Mouse (Mus musculus) intestine, embryonic 14.5 days (tissue): Measurements from ENCODE around the gene Tmem198. TPM values are rescaled to one million over a fixed set of nuclear protein-coding genes. Genes with fewer than 3 reads are reported as not detected.

Experiments
- ATAC-seq: fragments of 200-750 bp; cut with Nextera tagmentation; replicated peaks from 2 replicates; pipeline ENCODE4 v1.8.0; 2017; ENCODE audit warnings: low read depth, moderate number of reproducible peaks, moderate TSS enrichment, moderate library complexity; ENCODE audit not compliant: low FRiP score, low TSS enrichment
- DNase-seq: peaks from one replicate; pipeline ENCODE4 v3.0.0-alpha.2; 2018; ENCODE audit warnings: low spot score
- H3K27ac ChIP-seq: fragments of 300-500 bp; sonication (generic); 2 replicates; pipeline ENCODE4 v1.5.1; 2014; ENCODE audit warnings: low read depth, mild to moderate bottlenecking, control low read depth
- H3K27me3 ChIP-seq: fragments of 300-500 bp; sonication (generic); replicated peaks from 2 replicates; pipeline ENCODE4 v1.6.1; 2014; ENCODE audit warnings: low read length, control low read depth; ENCODE audit not compliant: control insufficient read depth, insufficient read depth
- H3K36me3 ChIP-seq: fragments of 300-500 bp; sonication (generic); 2 replicates; pipeline ENCODE4 v1.6.1; 2014; ENCODE audit warnings: low read length, control low read depth; ENCODE audit not compliant: control insufficient read depth, insufficient read depth
- H3K4me1 ChIP-seq: fragments of 300-500 bp; sonication (generic); replicated peaks from 2 replicates; pipeline ENCODE4 v1.6.1; 2014; ENCODE audit warnings: low read length, control low read depth, mixed read lengths; ENCODE audit not compliant: control insufficient read depth, insufficient read depth
- H3K4me2 ChIP-seq: fragments of 300-500 bp; sonication (generic); 2 replicates; pipeline ENCODE4 v1.6.1; 2014; ENCODE audit warnings: low read length
- H3K4me3 ChIP-seq: fragments of 300-500 bp; sonication (generic); 2 replicates; pipeline ENCODE4 v1.5.1; 2014; ENCODE audit warnings: low read depth, low read length, control low read depth, mixed read lengths
- H3K9ac ChIP-seq: fragments of 300-500 bp; sonication (generic); 2 replicates; pipeline ENCODE4 v1.6.1; 2014; ENCODE audit warnings: mild to moderate bottlenecking, low read length
- H3K9me3 ChIP-seq: fragments of 300-500 bp; sonication (generic); 2 replicates; pipeline ENCODE4 v1.6.1; 2016; ENCODE audit warnings: low read length, control low read depth; ENCODE audit not compliant: control insufficient read depth
- WGBS: fragments of 180-500 bp; shearing (Covaris S2); extraction: QIAGEN DNeasy Blood & Tissue Kit; methylation state at CpG from one replicate; pipeline ENCODE4 v1.1.7; 2014; 5-methylcytosine and 5-hydroxymethylcytosine counted together
- polyA plus RNA-seq: library from polyadenylated mRNA; unstranded; fragments of >200 nt; fragmentation: Nextera tagmentation; extraction: Ambion mirVana; gene quantifications from 2 replicates; pipeline ENCODE4 v1.2.1, GENCODE M21; 2014

Gene Tmem198
- polyA plus RNA-seq, 1 experiment from 2014 or later: 1.9 TPM

DNA sequence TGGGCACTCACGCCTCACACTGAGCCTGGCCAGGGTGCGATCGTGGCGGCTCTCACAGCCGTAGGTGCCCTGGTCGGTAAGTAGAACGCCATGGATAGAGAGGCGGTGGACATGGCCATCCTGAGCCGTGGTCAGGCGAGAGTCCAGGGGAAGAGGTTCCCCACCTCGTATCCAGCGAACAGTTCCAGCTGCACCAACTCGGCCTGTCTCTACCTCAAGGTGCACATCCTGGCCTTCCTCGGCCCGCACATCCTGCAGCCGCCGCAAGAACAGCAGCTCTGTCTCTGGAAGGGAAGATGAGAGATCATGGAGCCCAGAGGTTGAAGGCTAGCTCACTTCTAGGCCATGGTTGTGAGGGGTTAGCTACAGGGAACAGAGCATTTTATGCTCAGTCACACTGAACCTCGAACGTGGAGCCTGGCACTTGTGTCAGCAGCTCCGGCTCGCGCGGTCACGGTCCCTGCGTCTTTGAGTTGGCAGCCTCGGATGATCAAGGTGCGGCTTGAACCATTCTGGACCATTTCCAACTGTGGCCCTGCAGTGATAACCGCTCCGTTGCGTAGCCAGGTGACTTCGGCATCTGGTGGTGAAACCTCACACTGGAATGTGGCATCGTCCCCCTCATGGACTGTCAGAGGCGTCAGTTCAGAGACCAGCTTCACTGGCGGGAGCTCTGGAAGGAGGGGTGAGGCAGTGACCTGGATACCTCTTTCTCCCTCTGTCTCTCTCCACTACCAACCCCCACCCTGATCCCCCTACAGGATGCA lies 11.6 kb downstream of the Tmem198 start:
- 88% methylated on average over 34 of the region's 34 CpGs for WGBS
- Histone ChIP-seq H3K27ac (no peak overlapping the region), H3K4me3 (no peak overlapping the region), H3K27me3 (peaks cover 14% of the 10 kb centered on the region), H3K36me3 (peaks cover 44% of the 10 kb centered on the region), H3K4me1 (peaks cover 14% of the 10 kb centered on the region; the same call in 1 of the 2 replicates), H3K9ac (no peak overlapping the region), H3K9me3 (no peaks in the 10 kb centered on the region), H3K4me2 (no peak overlapping the region)
- ATAC-seq (no peak), DNase-seq (no peak)

DNA sequence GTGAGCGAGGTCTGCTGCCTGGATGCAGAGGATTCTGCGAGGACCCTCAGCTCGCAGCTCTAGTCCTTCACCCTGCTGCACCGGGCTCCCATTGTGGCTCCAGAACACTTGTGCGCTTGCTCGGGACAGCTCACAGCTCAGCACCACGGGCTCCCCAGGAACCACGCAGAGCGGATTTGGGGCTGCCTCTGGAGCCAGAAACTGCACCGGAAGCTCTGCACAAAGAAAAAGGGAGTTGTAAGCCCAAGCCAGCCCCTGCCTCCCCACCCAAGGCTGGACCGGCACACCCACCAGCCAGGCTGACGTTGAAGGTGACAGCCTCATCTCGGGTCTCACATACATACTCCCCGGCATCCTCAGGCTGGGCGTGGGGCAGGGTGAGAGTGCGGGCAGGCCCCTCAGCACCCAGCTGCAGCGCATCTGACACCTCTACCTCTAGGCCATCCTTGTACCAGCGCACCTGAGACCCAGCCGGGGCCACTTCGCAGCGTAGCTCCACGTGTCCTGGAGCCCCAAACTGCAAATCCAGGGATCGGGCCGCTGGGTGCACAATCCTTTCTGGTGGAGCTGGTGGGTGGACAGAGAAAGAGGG lies 13.3 kb downstream of the Tmem198 start:
- DNase-seq: no peak
- H3K36me3 ChIP-seq: peaks cover 61% of the 10 kb centered on the region

DNA sequence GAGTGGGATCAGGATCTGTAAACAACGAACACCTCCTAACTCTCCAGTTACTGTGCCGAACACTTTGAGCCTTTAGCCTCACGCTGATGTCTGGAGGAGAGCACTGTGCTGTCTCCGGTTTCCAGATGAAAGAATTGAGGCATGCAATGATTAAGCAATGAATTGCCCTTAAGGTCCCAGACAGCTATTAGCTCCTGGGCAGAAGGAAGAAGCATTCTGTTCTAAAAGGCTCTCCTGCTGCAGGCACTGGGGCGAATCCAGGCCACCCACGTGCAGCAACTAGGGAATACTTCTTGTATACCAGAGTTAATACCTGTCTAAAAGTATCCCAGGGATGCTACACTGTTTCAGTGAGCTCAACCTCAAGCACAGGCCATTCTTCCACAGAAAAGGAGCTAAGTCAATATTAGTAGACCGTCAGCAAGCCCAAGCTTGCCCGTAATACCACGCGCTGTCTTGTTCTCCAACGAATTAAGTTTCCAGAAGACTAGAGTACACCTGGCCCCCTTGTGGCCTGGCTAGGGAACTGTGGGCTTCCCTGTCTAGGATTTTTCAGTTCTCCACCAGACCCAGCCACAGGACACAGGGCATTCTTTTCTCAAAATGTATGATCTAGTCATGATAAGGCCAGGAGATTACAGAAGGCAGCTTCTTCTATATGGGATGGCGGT lies 15.7 kb downstream of the Tmem198 start:
- H3K36me3 ChIP-seq: peaks cover 72% of the 10 kb centered on the region
- H3K27ac ChIP-seq: no peak overlapping the region
- no peaks in the 10 kb centered on the region for H3K9me3 ChIP-seq
- H3K9ac ChIP-seq: no peak overlapping the region
- H3K27me3 ChIP-seq: no peaks in the 10 kb centered on the region
- WGBS: 52% methylated on average over 12 of the region's 12 CpGs
- ATAC-seq (no peak; the same call in 1 of the 2 replicates), DNase-seq (peak; percentile 80)
- no peak overlapping the region for H3K4me2 ChIP-seq
- no peak overlapping the region for H3K4me3 ChIP-seq
- no peaks in the 10 kb centered on the region for H3K4me1 ChIP-seq

More for the DNA sequence above, 13.3 kb downstream of the Tmem198 start:
- Histone ChIP-seq H3K9ac (no peak overlapping the region), H3K4me1 (peaks cover 5% of the 10 kb centered on the region; the same call in 1 of the 2 replicates), H3K4me2 (no peak overlapping the region), H3K4me3 (no peak overlapping the region), H3K27me3 (no peaks in the 10 kb centered on the region), H3K27ac (no peak overlapping the region), H3K9me3 (no peaks in the 10 kb centered on the region)
- WGBS: 62% methylated on average over 24 of the region's 24 CpGs
- no peak for ATAC-seq

DNA sequence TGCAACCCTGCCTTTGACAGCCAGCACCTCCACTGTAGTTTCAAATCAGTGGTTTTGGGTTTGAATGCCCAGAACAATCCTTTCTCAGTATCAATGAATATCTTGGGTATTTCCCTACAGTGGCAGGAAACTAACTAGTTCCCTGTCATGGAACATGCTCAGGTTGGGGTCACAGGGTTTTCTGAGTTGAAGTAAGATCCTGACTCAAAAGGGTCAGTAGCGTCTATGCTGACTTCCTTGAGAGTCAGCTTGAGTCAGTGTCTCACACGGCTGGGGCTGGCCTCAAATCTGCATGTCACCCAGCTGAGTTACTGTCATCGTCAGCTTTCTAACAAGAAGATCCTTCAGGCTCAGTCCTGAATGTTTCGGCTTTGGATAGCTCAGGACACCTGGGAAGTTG lies 19.6 kb downstream of the Tmem198 start:
- Histone ChIP-seq H3K27ac (no peak overlapping the region), H3K4me3 (no peak overlapping the region), H3K36me3 (peaks cover 83% of the 10 kb centered on the region), H3K9me3 (no peaks in the 10 kb centered on the region), H3K27me3 (no peaks in the 10 kb centered on the region), H3K4me2 (no peak overlapping the region), H3K4me1 (peaks cover 6% of the 10 kb centered on the region; the same call in 1 of the 2 replicates), H3K9ac (no peak overlapping the region)
- ATAC-seq (no peak), DNase-seq (no peak)
- WGBS: 88% methylated on average over 4 of the region's 4 CpGs

DNA sequence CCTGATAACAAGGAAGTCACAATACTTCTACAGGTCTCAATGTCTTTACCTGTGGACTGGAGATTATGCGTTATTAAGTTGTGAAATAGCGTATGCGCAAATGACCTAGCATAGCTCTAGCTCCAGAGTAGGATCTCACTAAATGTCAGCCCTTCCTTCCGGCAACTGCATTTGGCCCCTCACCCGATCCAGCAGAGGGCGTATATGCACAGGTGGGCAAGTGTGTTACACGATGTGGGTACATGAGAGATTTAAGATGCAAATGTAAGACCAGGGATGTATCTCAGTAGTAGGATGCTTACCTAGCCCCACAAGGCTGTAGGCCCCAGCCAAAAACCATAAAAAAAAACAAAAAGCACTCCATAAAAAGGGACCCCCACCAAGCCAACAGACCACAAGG lies 20.1 kb downstream of the Tmem198 start:
- Histone ChIP-seq H3K4me3 (no peak overlapping the region), H3K9ac (no peak overlapping the region), H3K27me3 (no peaks in the 10 kb centered on the region), H3K36me3 (peaks cover 88% of the 10 kb centered on the region), H3K9me3 (no peaks in the 10 kb centered on the region), H3K27ac (no peak overlapping the region), H3K4me1 (peaks cover 12% of the 10 kb centered on the region), H3K4me2 (no peak overlapping the region)
- ATAC-seq (no peak), DNase-seq (no peak)
- 84% methylated on average over 7 of the region's 7 CpGs for WGBS

DNA sequence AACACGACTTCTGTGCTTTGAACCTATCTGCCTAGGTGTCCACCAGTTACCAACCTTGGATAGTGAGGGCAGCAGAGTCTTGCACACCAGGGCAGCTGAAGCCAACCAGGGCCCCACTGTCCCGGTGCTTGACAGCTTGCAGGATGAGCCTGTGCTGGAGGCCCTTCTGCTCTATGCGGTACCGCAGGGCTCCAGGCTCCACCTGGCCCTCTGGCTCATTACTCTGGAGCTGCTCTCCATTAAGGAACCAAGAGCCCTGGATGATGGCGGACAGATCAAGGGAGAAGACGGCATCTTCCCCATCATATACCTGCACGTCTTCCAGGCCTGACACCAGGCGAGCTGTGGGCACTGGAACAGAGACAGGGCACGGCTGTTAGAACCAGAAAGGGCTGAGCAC lies 22.6 kb downstream of the Tmem198 start:
- Histone ChIP-seq H3K4me3 (no peak overlapping the region), H3K9ac (no peak overlapping the region), H3K9me3 (no peaks in the 10 kb centered on the region), H3K4me2 (no peak overlapping the region), H3K27ac (no peak overlapping the region), H3K36me3 (peaks cover 78% of the 10 kb centered on the region), H3K4me1 (peaks cover 22% of the 10 kb centered on the region), H3K27me3 (no peaks in the 10 kb centered on the region)
- WGBS: 92% methylated on average over 9 of the region's 9 CpGs
- no peak for ATAC-seq
- DNase-seq: no peak

DNA sequence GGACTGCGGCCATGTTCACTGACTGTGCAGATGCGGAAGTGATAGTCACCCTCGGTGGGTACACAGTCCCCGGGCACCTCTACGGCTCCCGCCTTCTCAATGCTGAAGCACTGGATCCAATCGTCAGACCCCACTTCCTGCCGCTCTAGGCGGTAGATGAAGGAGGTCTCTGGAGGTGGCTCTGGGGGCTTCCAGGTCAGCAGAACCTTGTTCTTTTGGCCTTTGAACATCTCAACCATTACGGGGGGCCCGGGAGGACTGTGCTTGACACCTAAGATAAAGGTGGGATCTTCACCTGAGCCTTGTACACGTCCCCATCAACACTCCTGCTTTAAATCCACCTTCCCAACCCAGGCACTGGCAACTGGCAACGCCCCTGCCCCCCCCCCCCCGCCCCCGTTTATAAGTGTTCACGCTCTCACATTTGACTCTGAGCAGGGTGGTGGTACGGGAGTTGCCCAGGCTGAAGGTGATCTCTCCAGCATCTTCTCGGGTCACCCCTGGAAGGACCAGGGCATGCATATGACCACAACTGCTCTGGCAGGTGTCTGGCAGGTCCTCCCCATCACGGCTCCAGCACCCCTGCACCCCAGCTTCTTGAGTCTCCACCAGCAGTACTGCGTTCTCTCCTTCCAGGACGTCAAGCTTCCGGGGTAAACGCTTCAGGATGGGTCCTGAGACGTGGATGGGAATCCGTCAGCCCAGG lies 23.8 kb downstream of the Tmem198 start:
- WGBS: 83% methylated on average over 25 of the region's 25 CpGs
- ATAC-seq: no peak
- Histone ChIP-seq H3K9me3 (no peaks in the 10 kb centered on the region), H3K27ac (no peak overlapping the region), H3K4me3 (no peak overlapping the region), H3K4me2 (peak overlapping the region; percentile 91; the same call in 1 of the 2 replicates), H3K27me3 (no peaks in the 10 kb centered on the region), H3K9ac (no peak overlapping the region), H3K4me1 (peaks cover 27% of the 10 kb centered on the region), H3K36me3 (peaks cover 66% of the 10 kb centered on the region)
- no peak for DNase-seq

DNA sequence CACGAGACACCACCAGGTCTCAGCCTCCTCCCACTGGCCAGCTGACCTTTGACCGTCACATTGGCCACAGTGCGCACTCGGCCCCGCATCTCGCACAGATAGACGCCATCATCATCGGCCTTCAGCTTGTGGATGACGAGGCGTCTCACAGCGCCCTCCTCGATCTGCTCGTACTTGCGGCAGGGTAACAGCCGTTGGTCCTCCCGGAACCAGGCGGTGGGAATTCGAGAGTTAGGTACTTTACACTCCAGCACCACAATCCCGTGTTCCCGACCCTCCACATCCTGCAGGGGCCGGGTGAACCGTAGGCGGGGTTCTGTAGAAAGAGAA lies 24.3 kb downstream of the Tmem198 start:
- Histone ChIP-seq H3K4me2 (peak overlapping the region; percentile 91), H3K27me3 (no peaks in the 10 kb centered on the region), H3K27ac (no peak overlapping the region), H3K4me3 (0 out of 2 replicates have a peak overlapping the region, but pooled peaks have one; percentile 75), H3K9ac (no peak overlapping the region), H3K9me3 (no peaks in the 10 kb centered on the region), H3K36me3 (peaks cover 61% of the 10 kb centered on the region), H3K4me1 (peaks cover 27% of the 10 kb centered on the region)
- 69% methylated on average over 23 of the region's 23 CpGs for WGBS
- DNase-seq (no peak), ATAC-seq (no peak)
